Mouse (Mus musculus): ENCODE results near the gene Gm16506.
"Not testable (repeated sequence)": the region's sequence is repeated elsewhere in the genome, so short reads cannot be mapped to it uniquely, and the experiment has no call there.

Gene Gm16506

DNA sequence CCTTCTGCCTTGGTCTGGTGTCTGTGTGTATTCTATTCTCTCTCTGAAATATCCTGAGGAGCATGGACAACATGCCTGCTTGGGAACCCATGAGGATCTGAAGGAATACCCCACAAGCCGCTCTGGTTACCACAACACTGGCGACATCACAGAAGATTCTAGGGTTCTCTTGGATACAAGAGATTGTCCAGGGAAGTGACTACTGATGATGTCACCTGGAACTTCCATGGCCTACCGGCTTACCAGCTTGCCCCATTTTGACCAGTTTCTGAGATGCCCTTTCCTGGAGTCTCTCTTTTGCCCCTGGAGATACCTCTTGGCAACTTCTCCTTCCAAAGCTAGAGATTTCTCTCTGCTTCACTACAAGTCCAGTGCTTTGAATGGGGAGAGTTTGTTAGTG, at the start of gene Gm16506:
Gm16506 (minus strand) TSS at position 101 of the 400 bp plus-strand sequence.
- in situ Hi-C loops (cut with MboI) = not testable (repeated sequence)

DNA sequence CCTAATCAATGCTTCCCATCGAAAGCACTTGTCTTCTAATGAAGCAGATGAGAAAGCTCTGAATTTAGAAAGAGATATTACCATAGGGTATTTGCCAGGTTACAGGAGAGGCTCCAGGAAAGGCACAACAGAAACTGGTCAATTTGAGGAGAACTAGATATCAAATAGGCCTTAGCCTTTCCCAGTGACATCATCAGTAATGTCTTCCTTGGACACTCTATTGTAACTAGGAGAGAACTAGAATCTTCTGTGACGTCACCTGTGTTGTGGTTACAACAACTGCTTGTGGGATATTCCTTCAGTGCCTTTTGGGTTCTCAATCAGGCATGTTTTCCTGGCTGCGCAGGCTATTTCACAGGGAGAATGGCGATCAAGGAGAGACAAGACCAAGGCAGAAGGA, 20.3 kb upstream of the Gm16506 start, which contains the start of gene Gm6526:
Gm6526 (plus strand) TSS at position 301 of the 400 bp plus-strand sequence.
- in situ Hi-C loops (cut with MboI) = not testable (repeated sequence)

DNA sequence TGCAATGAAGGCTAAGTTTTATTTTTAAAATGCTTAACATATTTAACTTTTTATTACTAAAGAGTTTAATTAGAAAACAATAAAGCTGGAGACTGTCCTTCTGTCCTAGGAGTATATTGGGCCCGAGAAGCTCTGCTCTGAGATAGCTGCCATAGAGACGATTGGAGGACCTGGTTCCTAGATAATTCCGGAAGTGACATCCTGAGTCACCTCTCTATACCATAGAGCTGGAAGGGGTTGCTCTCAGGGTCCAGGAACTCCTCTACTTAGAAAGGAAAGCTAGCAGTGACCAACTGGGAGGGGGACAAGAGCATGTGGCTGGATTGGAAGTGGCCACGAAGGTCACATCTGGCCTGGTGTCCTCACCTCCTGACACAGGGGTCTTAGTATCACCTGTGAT, 29.7 kb downstream of the Gm16506 start, which contains the start of gene Gm7324:
Gm7324 (plus strand) TSS at position 208 of the 400 bp plus-strand sequence.
- in situ Hi-C loops (cut with MboI) = not testable (repeated sequence)

DNA sequence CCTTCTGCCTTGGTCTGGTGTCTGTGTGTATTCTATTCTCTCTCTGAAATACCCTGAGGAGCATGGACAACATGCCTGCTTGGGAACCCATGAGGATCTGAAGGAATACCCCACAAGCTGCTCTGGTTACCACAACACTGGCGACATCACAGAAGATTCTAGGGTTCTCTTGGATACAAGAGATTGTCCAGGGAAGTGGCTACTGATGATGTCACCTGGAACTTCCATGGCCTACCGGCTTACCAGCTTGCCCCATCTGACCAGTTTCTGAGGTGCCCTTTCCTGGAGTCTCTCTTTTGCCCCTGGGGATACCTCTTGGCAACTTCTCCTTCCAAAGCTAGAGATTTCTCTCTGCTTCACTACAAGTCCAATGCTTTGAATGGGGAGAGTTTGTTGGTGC, 50.2 kb downstream of the Gm16506 start, which contains the start of gene Gm8165:
Gm8165 (minus strand) TSS at position 101 of the 400 bp plus-strand sequence.
- in situ Hi-C loops (cut with MboI) = not testable (repeated sequence)
